Mouse (Mus musculus) left cerebral cortex, postnatal 4 days (tissue): ENCODE data around the gene Csrp3. TPM values are rescaled to one million over a fixed set of nuclear protein-coding genes. Genes with fewer than 3 reads are reported as not detected.

Experiments
- DNase-seq: peaks from one replicate; pipeline ENCODE4 v3.0.0-alpha.2; 2022
- intact Hi-C: fragments of 180-260 bp; cut with DNase I; formaldehyde crosslinking; loops from one replicate; pipeline ENCODE4 v1.15.1; 2025
- total RNA-seq, 2 experiments: library from RNA; stranded (reverse); gene quantifications; 2 replicates each; pipeline ENCODE4 v1.2.3; 2021

Csrp3 gene
- total RNA-seq, 2 experiments from 2014 or later = not detected

- DNase-seq = no peak
- intact Hi-C loops = no loop called here
These were observed 22.8 kb upstream of the Csrp3 start for GRCm38 (mm10) chr7:48870579-48871180.

DNA sequence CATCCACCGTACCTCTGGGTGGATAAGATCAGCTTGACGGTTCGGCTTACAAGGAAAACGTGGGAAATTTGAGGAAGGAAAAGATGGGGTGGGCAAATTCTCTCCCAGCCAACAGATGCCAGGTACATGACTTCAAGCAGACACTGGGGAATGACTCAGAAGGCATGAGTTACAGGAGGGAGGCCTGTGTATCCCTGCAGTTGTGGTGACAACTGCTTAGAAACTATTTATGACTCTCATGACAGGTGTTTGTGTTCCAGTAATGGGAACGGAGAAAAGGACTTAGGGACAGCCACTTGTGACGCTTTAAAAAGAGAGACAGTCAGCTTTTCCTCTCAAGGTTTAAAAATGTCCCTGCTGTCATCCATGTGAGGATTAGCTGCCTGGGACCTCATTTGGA is 22.3 kb upstream of the Csrp3 start:
- DNase-seq = no peak
- intact Hi-C loops = no loop called here

DNA sequence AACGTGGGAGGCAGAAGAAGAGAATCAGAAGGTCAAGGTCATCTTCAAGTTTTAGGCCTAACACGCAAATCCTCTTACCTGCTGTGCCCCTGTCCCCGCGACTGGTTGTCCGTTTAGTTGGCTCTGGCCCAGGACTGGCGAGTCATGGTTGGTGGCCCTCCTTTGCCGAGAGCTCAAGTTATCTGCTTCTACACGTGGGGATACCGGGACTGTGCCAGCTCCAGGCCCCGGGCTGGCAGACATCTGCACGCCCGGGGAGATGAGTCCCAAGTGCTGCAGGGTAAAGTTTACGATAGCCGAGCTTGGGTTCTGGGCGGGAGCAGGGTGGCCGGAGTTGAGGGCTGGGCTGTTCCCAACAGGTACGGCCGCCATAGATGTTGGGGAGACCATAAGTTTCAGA is 19.7 kb upstream of the Csrp3 start:
- no peak for DNase-seq
- intact Hi-C loops = no loop called here

GRCm38 (mm10) chr7:48864671-48865458 is 17.0 kb upstream of the Csrp3 start:
- intact Hi-C loops = no loop called here
- DNase-seq = no peak

- no peak for DNase-seq
- intact Hi-C loops = no loop called here
These were observed 16.4 kb upstream of the Csrp3 start for GRCm38 (mm10) chr7:48864199-48864598.

DNA sequence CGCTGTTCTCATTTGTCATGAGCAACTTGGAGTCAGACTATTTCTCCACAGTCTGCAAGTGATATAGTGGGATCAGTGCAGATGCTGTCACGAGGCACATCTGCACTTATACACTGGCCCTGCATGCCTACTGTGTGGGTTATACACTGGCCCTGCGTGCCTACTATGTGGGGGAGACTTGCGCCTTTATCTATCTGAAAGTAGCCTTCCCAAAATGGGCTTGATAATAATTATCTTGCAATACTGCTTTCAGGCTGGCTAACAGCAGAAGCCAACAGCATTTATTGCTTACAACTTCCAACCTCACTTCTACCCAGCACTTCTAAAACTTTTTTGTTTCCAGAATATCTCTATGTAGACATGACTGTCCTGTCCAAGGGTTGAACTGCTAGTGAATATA is 14.0 kb upstream of the Csrp3 start:
- no peak for DNase-seq
- intact Hi-C loops = no loop called here

- intact Hi-C loops = no loop called here
- DNase-seq = no peak
These were observed 13.1 kb upstream of the Csrp3 start for GRCm38 (mm10) chr7:48860948-48861347.

GRCm38 (mm10) chr7:48859362-48859761 is 11.5 kb upstream of the Csrp3 start:
- no peak for DNase-seq
- intact Hi-C loops = no loop called here

DNA sequence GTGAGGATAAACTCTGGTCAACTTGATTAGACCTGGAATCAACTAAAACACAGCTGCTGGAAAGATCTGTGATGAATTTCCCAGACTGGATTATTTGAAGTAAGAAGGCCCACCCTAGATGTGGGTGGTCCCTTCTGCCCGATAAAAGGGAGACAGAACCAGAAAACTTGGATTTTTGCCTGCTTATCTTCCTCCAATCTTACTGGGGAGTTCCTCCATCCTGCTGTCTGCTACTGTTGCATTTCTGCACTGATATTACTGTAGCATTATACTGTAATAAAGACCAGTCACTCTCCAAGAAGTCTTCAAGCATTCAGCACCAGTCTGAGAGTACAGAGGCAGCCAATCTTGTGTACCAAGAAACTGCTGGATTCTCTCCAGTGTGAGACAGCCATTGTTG is 10.4 kb upstream of the Csrp3 start:
- intact Hi-C loops = no loop called here
- no peak for DNase-seq

DNA sequence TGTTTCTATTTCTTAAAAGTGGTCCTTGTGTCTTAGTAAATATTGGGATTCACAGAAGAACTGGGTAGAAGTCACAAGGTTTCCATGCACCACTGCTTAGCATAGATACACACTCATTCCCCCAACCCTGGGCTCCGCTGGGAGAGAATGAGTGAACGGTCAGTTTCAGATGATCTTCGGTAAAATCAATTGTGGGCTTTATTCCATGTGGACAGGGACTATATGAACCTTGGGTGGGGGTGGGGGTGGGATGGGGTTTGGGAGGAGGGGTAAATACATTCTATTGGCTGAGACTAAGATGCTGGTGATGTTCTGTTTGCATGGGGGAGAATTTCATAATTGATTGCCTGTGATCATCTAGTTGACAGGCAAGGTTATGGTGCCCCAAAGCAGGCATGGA is 7.6 kb upstream of the Csrp3 start:
- DNase-seq = no peak
- intact Hi-C loops = no loop called here

DNA sequence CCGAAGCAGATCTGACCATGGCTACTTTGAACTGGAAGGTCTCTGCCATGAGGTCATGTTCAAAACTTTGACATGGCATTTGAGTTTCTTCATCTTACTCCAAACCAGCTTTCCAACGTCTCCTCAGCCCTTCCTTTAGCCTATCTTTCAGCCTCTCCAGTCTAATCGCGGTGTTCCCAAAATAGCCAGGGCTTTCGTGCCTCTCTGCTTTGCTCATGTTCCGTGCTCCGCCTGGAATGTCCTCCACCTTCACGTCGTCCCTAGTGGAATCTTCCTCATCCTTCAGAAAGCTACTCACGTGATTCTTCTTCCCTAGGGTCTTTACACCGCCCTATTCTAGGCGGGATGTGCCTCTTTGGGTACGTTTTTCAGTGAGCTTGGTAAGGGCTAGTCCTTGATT is 5.7 kb upstream of the Csrp3 start:
- DNase-seq = no peak
- intact Hi-C loops = no loop called here

DNA sequence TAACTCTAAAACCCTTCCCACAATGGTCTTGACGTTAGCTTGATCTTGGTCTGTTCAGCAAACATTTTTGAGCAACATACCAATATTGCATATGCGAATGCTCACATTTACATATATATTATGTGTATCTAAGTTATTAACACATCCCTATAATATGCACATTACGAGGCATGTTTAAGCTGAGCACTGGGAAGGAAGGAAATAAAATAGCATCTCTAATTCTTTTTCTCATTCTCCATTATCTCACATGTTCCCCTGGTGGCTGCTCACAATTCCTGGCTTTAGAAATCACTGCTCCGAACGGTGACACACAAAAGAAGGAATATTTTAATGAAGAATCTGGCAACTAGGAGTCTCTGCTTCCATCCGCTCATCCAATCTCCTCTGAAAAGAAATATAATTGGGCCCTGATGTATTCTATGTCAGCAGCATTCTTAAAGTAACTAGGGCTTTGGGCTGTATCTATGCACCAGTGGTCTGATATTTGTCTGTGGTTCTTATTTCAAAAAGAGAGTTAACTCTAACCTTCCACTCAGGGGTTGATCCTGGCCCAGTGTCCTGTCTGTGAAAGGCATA is 3.8 kb upstream of the Csrp3 start:
- no peak for DNase-seq
- intact Hi-C loops = no loop called here

GRCm38 (mm10) chr7:48846755-48847154 is 1.1 kb downstream of the Csrp3 start:
- DNase-seq = no peak
- intact Hi-C loops = no loop called here

DNA sequence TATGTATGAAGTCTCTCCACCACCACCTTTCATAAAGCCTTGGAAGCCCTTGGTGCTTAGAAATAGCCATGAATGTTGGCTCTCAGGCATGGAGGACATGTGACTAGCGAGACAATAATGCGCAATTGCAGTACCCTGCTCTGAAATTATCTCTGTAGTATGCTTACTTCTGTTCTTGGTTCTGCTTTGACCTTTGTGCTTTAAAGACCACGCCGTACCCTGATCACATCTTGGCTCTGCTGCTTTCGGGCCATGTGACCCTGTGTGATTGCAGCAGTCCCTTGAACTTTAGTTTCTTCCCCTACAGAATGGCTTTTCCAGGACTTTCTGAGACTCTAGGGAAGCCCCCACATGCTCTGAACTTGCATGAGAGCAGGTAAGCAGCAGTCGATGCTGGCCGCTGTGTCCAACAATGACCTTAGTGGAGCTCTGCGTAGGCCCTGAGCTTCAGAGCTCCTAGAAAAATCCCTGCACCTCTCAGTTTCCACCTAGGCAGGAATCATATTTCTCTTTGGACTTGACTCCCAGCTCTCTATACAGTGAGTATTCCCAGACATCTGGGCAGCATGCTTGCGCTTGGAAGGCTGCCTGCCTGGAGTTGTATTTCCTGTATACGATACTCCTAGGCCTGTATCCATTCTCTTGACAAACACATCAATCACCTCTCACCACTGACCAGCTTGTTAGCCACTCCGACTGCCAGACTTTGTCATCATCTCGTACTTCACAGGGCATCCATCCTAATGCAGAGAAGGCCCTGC is 2.4 kb downstream of the Csrp3 start:
- intact Hi-C loops = no loop called here

DNA sequence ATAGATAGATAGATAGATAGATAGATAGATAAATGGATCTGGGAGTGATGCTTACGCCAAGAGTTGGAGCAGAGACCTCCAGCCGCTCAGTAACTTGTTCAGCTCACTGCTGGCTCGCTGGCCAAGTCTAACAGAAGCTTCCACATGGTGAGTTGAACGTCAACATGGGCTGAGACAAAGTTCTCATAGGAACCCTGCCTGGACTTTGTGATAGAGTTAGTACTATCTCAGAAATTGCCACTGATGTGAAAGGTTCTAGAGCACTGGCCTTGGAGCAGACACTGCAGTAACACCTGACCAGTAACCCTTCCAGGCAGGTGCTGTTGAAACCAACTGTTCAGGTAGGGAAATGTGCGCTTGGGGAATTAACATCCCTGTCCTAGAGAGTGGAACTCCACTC is 4.3 kb downstream of the Csrp3 start:
- intact Hi-C loops = no loop called here
- no peak for DNase-seq

More for the DNA sequence above, 2.4 kb downstream of the Csrp3 start:
- DNase-seq = no peak

- intact Hi-C loops = no loop called here
- DNase-seq = no peak
These were observed 5.5 kb downstream of the Csrp3 start for GRCm38 (mm10) chr7:48842353-48842752.

DNA sequence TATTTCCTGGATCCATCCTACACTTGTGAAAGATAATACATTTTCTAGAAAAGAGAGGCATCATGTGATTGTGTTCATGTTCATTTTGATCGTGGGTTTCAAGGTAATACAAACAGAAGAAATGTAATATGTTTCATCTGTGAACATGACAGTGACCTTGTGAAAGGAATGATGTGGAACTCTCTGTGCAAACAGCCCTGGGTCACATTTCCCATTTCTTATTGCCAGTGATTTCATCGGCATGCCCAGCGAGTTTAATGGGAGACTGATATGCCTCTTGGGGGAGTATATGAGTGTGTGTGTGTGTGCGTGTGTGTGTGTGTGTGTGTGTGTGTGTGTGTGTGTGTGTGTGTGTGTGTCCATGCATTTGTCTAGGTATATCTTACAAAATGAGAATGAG is 6.3 kb downstream of the Csrp3 start:
- intact Hi-C loops = no loop called here
- DNase-seq = no peak

GRCm38 (mm10) chr7:48840545-48840944 is 7.3 kb downstream of the Csrp3 start:
- intact Hi-C loops = no loop called here
- DNase-seq = no peak

DNA sequence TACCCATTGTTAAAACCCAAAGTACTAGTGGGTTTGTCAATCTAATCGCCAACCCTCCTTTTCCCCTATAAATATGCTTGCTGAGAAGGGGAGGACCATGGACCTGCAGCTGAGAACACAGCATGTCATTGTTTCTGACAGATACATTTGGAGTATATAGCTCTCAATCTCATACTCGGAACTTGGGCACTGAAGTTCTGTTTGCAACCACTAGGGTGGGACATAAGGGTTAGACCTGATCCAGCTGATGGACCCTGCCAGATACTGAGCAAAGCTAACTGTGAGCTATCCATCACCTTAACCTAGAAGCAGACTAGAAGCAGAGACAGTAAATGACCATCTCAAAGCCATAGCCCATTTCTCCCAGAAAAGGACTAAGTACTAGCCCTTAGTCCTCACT is 9.4 kb downstream of the Csrp3 start:
- intact Hi-C loops = no loop called here
- DNase-seq = no peak

DNA sequence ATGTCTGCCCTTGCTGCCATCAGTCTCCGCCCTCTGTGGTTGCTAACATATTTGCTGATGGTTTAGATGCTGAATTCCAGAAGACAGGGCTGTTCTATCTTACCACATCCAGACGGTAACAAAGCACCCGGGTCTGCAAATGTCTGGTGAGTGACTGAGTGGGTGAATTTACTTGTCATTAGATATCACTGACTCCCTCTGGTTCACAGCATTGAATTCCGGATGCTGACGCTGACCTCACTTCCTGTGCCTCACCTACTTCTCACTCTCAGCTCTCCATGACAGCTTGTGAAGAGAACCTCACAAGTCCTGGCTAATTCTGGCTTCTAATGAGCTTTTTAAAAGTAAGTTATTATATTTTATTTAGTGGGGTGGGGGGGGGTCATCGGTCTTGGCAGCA is 10.9 kb downstream of the Csrp3 start:
- DNase-seq = no peak
- intact Hi-C loops = no loop called here

- intact Hi-C loops = no loop called here
- no peak for DNase-seq
These were observed 12.7 kb downstream of the Csrp3 start for GRCm38 (mm10) chr7:48834989-48835626.
